Mouse (Mus musculus): Measurements from ENCODE around the gene Prcp. TPM values are rescaled to one million over a fixed set of nuclear protein-coding genes. Genes with fewer than 3 reads are reported as not detected.
A peak's percentile ranks its signal among the peaks of the same experiment; 100 is the strongest.
"Not testable (repeated sequence)": the region's sequence is repeated elsewhere in the genome, so short reads cannot be mapped to it uniquely, and the experiment has no call there.

Gene Prcp
- polyA plus RNA-seq, 1 experiment, result 11.8 TPM

GRCm38 (mm10) chr7:92886801-92887200 is 12.5 kb downstream of the Prcp start:
- WGBS, result 86% methylated on average over 7 of the region's 7 CpGs

DNA sequence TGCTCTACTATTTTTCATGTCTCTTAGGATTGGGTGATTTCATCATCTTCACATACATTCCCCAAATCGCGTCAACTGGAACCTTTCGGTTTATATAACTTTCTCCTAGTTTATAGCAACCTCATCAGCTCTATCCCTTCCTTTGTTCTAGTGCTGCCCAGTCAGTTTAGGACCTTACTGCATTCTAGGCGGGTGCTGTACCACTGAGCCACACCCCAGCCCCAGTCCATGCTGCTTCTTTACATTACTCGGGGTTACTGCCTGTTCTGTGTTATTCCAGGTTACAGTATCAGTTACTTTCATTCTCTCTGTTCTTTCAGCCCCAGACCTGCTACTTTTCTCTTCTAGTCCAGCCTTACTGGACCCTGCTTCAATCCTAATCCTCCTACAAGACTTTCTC is 13.0 kb downstream of the Prcp start:
- no peak for DNase-seq (ENCODE audit: low read depth, low spot score)
- WGBS, result 70% methylated on average over 5 of the region's 5 CpGs

More at GRCm38 (mm10) chr7:92886801-92887200, 12.5 kb downstream of the Prcp start:
- no peak for DNase-seq (ENCODE audit: low read depth, low spot score)

GRCm38 (mm10) chr7:92890211-92890610 is 15.9 kb downstream of the Prcp start:
- WGBS, result 26% methylated on average over 1 of the region's 1 CpGs
- DNase-seq (ENCODE audit: low read depth, low spot score), result no peak

GRCm38 (mm10) chr7:92890618-92891230 is 16.5 kb downstream of the Prcp start:
- WGBS, result 14% methylated on average over 4 of the region's 4 CpGs
- DNase-seq (ENCODE audit: low read depth, low spot score), result no peak

DNA sequence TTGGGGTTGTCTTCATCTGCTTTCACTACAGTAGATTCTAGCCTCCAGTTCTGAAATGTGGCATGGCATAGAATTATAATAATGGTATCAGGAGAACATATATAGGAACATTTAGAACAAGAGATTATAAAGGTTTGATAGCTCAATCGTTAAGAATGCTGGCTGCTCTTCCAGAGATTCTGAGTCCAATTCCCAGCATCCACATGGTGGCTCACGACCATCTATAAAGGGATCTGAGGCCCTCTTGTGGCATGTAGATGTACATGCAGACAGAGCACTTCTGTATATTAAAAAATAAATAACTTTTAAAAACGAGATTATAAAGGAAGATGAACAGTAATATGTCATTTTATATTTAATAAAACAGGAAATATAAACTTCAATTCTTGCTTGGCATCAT is 19.2 kb downstream of the Prcp start:
- 20% methylated on average over 3 of the region's 3 CpGs for WGBS

DNA sequence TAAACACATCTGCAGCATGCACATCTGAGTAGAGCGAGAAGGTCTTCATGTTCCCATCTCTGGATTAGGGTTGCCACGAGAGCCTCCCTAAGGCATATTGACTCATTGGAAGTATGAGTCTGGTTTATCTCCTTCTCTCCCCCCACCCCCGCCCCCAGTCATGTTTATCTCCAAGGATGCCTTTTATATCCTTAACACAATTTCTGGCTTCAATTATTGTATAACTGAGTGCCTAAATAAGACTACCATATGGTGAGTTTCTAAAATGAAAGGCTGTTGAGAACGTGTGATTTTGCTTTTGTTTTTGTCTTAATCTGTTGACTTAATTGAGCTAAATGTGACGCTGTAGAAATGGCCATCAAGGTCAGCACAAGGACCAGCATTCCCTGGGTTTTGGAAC is 21.8 kb downstream of the Prcp start:
- WGBS, result 77% methylated on average over 5 of the region's 5 CpGs

More for the DNA sequence above, 19.2 kb downstream of the Prcp start:
- DNase-seq (ENCODE audit: low read depth, low spot score), result no peak

DNA sequence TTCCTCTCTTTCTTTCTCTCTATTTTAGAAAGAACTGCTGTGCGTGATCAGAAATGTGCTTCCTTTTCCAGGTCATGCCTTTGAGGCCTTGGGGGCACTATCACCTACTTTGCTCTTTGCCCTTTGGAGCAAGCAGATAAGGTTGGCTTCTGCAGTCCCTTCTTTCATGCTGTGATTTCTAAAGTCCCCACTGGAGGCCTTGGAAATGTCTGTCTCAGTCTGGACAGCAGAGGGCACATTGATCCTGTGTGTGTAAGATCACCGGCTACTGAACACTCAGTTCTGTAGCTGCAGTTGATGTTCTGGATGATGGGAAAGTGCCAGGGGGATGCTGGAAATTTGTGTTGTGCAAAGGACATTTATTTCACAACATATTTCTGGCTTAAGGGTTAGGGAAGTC is 22.8 kb downstream of the Prcp start:
- no peak for DNase-seq (ENCODE audit: low read depth, low spot score)
- WGBS, result 47% methylated on average over 2 of the region's 2 CpGs

More for the DNA sequence above, 21.8 kb downstream of the Prcp start:
- DNase-seq (ENCODE audit: low read depth, low spot score), result no peak

DNA sequence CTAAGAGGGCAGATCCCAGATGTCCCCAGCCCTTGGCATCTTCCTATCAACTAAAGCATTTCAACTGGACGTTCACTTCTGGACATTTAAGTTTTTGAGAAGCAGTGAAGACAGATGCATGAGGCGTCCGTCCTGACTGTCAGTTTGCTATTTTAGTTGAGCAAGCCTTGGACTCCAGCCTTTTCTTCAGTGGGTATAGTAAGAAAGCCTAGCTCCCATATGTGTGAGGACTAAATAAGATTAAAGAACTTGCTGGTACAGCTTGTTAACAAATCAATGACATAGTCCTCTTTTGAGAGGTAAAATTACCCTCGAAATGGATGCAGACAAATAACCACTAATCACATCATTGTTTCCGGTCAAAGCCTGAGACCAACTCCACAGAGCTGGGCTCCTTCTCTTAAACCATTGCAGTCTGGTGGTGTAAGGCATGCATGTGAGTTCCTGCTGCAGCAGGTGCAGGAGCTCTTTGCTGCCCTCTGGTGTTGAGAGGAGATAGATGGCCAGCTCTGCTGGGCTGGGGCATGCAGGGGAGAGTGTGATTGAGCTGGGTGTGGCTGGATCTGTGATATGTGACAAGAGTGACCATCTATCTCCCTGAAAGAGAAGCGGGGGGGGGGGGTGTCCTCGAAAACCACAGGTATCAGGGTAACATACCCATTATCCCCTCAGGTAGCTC is 29.2 kb downstream of the Prcp start:
- DNase-seq (ENCODE audit: low read depth, low spot score), result peak; percentile 64
- 47% methylated on average over 7 of the region's 7 CpGs for WGBS

- not testable (repeated sequence) for DNase-seq (ENCODE audit: low read depth, low spot score)
- WGBS, result 69% methylated on average over 7 of the region's 7 CpGs
These were observed 30.0 kb downstream of the Prcp start for GRCm38 (mm10) chr7:92904285-92904684.

DNA sequence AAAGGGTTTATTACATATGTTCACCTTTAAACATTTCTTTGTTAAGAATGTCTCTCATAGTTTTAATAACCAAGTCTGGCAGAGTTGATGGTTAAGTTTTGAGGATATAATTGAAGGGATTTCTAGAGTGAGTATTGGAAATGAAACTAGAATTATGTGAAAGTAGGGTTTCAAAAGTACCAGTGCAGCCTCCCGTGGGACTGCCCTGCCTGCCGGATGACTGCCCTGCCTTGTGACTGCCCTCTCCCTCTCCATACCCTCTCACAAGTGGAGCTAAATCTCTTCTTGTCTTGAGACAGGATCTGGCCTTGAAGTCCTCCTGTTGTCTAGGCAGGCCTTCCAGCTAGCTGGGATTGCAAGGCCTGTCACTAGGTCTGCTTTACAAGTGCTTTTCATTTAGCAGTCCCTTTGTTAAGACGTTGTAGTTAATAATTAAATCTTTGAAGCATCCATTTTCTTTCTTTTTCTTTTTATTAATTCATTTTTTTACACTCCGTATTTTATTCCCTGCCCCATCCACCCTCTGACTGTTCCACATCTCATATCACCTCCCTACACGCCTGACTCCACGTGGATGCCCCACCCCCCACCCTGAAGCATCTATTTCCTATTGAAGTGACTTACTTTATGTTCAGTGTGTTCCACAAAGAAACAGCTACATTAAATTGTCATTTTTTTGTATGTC is 46.0 kb downstream of the Prcp start:
- 75% methylated on average over 6 of the region's 6 CpGs for whole genome bisulfite sequencing
- DNase-seq (ENCODE audit: low read depth, low spot score), result no peak

- no peak for DNase-seq (ENCODE audit: low read depth, low spot score)
- WGBS, result 75% methylated on average over 2 of the region's 2 CpGs
These were observed 46.5 kb downstream of the Prcp start for GRCm38 (mm10) chr7:92920857-92921172.

DNA sequence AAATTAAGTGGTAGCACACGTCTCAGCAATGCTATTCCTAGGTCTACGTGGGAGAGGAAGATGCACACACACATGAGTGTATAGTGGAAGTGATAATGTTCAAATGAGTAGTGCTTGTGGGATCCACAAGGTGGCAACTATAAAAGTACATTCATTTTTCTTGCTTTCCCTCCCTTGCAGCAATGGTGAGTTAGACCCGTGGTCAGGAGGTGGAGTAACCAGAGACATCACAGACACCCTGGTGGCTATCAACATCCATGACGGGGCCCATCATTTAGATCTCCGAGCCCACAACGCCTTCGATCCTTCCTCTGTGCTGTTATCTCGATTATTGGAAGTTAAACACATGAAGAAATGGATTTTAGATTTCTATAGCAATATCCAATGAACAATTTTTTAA is 58.5 kb downstream of the Prcp start:
- DNase-seq (ENCODE audit: low read depth, low spot score), result no peak
- WGBS, result 89% methylated on average over 8 of the region's 8 CpGs

DNA sequence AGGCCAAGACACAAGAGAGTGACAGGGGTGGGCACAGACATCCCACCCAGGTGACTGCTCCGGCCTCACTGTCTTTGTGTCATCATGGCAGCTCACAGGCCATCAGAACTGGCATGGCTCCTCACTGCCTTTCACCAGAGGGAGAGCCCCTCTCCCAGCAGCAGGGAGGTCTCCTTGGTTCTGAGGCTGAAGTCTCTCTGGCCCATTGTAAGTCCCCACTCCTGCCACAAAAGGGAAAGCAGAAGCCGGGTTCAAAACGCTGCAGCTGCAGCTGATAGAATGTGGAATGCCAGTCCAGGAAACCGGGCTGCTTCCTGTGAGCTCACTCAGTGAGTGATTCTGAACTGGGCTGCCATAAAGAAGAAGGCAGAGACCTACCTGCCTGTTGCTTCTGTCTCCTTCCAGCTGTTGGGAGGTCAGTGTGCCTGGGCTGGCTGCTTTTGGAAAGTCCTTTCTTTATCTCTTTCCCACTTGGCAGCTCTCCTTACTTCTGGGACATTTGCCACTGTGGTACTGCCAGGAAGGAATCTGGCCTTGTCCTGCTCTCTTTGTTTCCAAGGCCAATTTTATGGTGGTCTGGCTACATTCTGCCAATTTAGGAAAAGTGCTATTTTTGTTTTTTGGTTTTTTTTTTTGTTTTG is 59.2 kb downstream of the Prcp start:
- not testable (repeated sequence) for DNase-seq (ENCODE audit: low read depth, low spot score)
- 71% methylated on average over 4 of the region's 4 CpGs for WGBS

DNA sequence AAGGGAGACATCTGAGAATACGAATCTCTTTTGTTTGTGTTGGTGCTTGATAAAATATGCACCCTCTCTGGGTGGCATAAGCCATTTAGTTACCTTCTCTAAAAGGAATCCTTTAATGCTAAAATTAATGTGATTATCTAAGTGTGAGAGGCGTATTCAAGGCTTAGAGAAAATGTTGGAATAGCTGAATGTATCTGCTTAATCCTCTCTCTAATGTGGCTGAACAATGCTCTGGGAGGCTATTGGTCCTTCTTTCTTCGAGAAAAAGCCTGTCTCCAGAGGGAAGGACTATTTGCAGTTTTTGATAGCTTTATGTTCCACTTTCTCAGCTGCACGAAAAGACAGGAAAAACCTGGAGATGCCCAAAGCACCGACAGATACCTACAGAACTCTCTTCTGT is 62.5 kb downstream of the Prcp start:
- no peak for DNase-seq (ENCODE audit: low read depth, low spot score)
- 60% methylated on average over 5 of the region's 5 CpGs for WGBS

GRCm38 (mm10) chr7:92937955-92938354 is 63.7 kb downstream of the Prcp start:
- WGBS, result 24% methylated on average over 6 of the region's 6 CpGs
- no peak for DNase-seq (ENCODE audit: low read depth, low spot score)

- 50% methylated on average over 5 of the region's 5 CpGs for WGBS
- no peak for DNase-seq (ENCODE audit: low read depth, low spot score)
These were observed 65.5 kb downstream of the Prcp start for GRCm38 (mm10) chr7:92939776-92940175.

GRCm38 (mm10) chr7:92950775-92951174 is 76.5 kb downstream of the Prcp start:
- 60% methylated on average over 3 of the region's 3 CpGs for WGBS
- no peak for DNase-seq (ENCODE audit: low read depth, low spot score)

- 61% methylated on average over 2 of the region's 2 CpGs for WGBS
- no peak for DNase-seq (ENCODE audit: low read depth, low spot score)
These were observed 77.9 kb downstream of the Prcp start for GRCm38 (mm10) chr7:92952210-92952609.

GRCm38 (mm10) chr7:92959758-92960157 is 85.5 kb downstream of the Prcp start:
- 55% methylated on average over 3 of the region's 3 CpGs for whole genome bisulfite sequencing
- no peak for DNase-seq (ENCODE audit: low read depth, low spot score)

DNA sequence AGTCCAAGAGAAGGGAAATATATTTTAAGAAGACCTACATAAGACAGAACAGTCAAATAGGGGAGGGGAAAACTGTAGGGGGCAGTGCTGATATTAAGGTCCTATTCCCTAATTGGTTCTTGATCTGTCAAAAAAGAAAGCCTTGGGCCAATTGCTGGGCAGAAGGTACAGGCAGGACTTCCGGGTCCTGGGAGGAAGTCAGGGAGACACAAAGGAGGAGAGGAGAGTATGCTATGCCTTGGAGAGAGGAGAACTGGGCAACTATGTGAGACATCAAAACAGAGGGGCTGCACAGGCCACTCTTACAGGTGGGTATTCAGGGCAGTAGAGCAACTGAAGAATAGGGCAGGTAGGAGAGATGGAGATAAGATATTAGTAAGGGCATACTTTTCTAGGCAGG is 87.6 kb downstream of the Prcp start:
- DNase-seq (ENCODE audit: low read depth, low spot score), result no peak
- WGBS, result 49% methylated on average over 1 of the region's 1 CpGs
